Comparison of ENCODE assay signal across 20 mouse cellular contexts in genomic region chr11:11815737-11816136, GRCm38 (mm10). TPM values are rescaled to one million over a fixed set of nuclear protein-coding genes. Genes with fewer than 3 reads are reported as not detected.
DNase-seq lines count a peak whose midpoint lies in the region; ATAC-seq and TF ChIP-seq lines count a peak whose summit lies in the region.
"Had no signal": no experiment of that assay in that cellular context is flagged by ENCODE, and none has a peak within 500 bp of the region (broad histone marks: within the 10 kb centered on the region; RNA-seq: fewer than 3 reads in every experiment).

No protein-coding gene starts in this region.

- no peak for ATAC-seq in forebrain, embryonic 14.5 days
- ATAC-seq in hindbrain, postnatal 0 days, result no peak
- ATAC-seq in megakaryocyte-erythroid progenitor cell, adult 5-6 weeks (replicated peaks; ENCODE audit: low FRiP score, low TSS enrichment, poor library complexity, severe bottlenecking), result peak; percentile 72
- ATAC-seq: activated CD4-positive, CD25-positive, alpha-beta regulatory T cell, adult 4 months; lung, postnatal 0 days had no signal

- H3K36me3 ChIP-seq in forebrain, embryonic 10.5 days (replicated peaks), result no peaks in the 10 kb centered on the region
- no peaks in the 10 kb centered on the region for H3K36me3 ChIP-seq in forebrain, embryonic 14.5 days (ENCODE audit: control insufficient read depth, insufficient read depth, low read length)
- no peaks in the 10 kb centered on the region for H3K36me3 ChIP-seq in hindbrain, embryonic 10.5 days
- H3K36me3 ChIP-seq in hindbrain, postnatal 0 days (ENCODE audit: insufficient read depth, low read length), result no peaks in the 10 kb centered on the region
- H3K36me3 ChIP-seq: hindbrain, embryonic 12.5 days; limb, embryonic 13.5 days; neural tube, embryonic 13.5 days had no signal

- no peaks in the 10 kb centered on the region for H3K9me3 ChIP-seq in forebrain, embryonic 10.5 days
- H3K9me3 ChIP-seq in forebrain, embryonic 14.5 days (replicated peaks; ENCODE audit: control insufficient read depth, low read length), result no peaks in the 10 kb centered on the region
- H3K9me3 ChIP-seq in hindbrain, embryonic 10.5 days, result no peaks in the 10 kb centered on the region
- no peaks in the 10 kb centered on the region for H3K9me3 ChIP-seq in hindbrain, postnatal 0 days (ENCODE audit: low read length)
- H3K9me3 ChIP-seq: hindbrain, embryonic 12.5 days; limb, embryonic 13.5 days; megakaryocyte, embryonic 14.5 days; neural tube, embryonic 13.5 days had no signal

- peaks cover 25% of the 10 kb centered on the region for H3K4me1 ChIP-seq in forebrain, embryonic 10.5 days
- no peaks in the 10 kb centered on the region for H3K4me1 ChIP-seq in forebrain, embryonic 14.5 days (ENCODE audit: control insufficient read depth, insufficient read depth, low read length)
- peaks cover 24% of the 10 kb centered on the region for H3K4me1 ChIP-seq in hindbrain, embryonic 10.5 days (replicated peaks)
- no peaks in the 10 kb centered on the region for H3K4me1 ChIP-seq in hindbrain, postnatal 0 days (ENCODE audit: insufficient read depth, low read length)

- 0 out of 2 replicates have a peak, but pooled peaks cover 3% of the 10 kb centered on the region for H3K27me3 ChIP-seq in forebrain, embryonic 10.5 days (ENCODE audit: poor library complexity, severe bottlenecking)
- no peaks in the 10 kb centered on the region for H3K27me3 ChIP-seq in forebrain, embryonic 14.5 days (replicated peaks; ENCODE audit: control insufficient read depth, insufficient read depth, low read length)
- no peaks in the 10 kb centered on the region for H3K27me3 ChIP-seq in hindbrain, embryonic 10.5 days (ENCODE audit: insufficient read depth, poor library complexity, severe bottlenecking)
- H3K27me3 ChIP-seq in hindbrain, postnatal 0 days (ENCODE audit: insufficient read depth, low read length), result no peaks in the 10 kb centered on the region
- H3K27me3 ChIP-seq: CH12.LX; hindbrain, embryonic 12.5 days; limb, embryonic 13.5 days; neural tube, embryonic 13.5 days had no signal

- 72% methylated on average over 3 of the region's 3 CpGs for WGBS in forebrain, embryonic 10.5 days
- 60% methylated on average over 3 of the region's 3 CpGs for WGBS in forebrain, embryonic 14.5 days
- WGBS in hindbrain, embryonic 10.5 days, result 73% methylated on average over 3 of the region's 3 CpGs
- 70% methylated on average over 3 of the region's 3 CpGs for whole genome bisulfite sequencing in hindbrain, postnatal 0 days

- no peak for DNase-seq in forebrain, embryonic 10.5 days (ENCODE audit: extremely low spot score, low spot score)
- DNase-seq in forebrain, embryonic 14.5 days (ENCODE audit: low spot score), result no peak
- no peak for DNase-seq in hindbrain, embryonic 10.5 days (ENCODE audit: low spot score)
- no peak for DNase-seq in hindbrain, postnatal 0 days (ENCODE audit: low spot score)
- peak; percentile 84 for DNase-seq in liver
- no peak for DNase-seq in B cell, adult 2 months
- no peak for DNase-seq in thymus, postnatal 25 days
- DNase-seq: adrenal gland, postnatal 25 days; cerebellum, postnatal 10 days; embryo, embryonic 11 days; gastrocnemius, postnatal 10 days; kidney, adult 11 months had no signal

- H3K4me3 ChIP-seq in forebrain, embryonic 10.5 days, result no peak overlapping the region
- H3K4me3 ChIP-seq in forebrain, embryonic 14.5 days (ENCODE audit: low read depth, low read length), result no peak overlapping the region
- H3K4me3 ChIP-seq in hindbrain, embryonic 10.5 days, result no peak overlapping the region
- H3K4me3 ChIP-seq in hindbrain, postnatal 0 days (ENCODE audit: low read length), result no peak overlapping the region
- H3K4me3 ChIP-seq: hindbrain, embryonic 12.5 days; limb, embryonic 13.5 days; megakaryocyte, embryonic 14.5 days; neural tube, embryonic 13.5 days had no signal

- H3K9ac ChIP-seq in forebrain, embryonic 14.5 days (ENCODE audit: low read length), result no peak overlapping the region
- H3K9ac ChIP-seq in hindbrain, postnatal 0 days (replicated peaks; ENCODE audit: low read length), result no peak overlapping the region
- H3K9ac ChIP-seq: hindbrain, embryonic 12.5 days; limb, embryonic 13.5 days; neural tube, embryonic 13.5 days had no signal

- no peak overlapping the region for H3K4me2 ChIP-seq in forebrain, embryonic 14.5 days (ENCODE audit: low read length)
- H3K4me2 ChIP-seq in hindbrain, postnatal 0 days (ENCODE audit: low read depth, low read length), result no peak overlapping the region
- H3K4me2 ChIP-seq: hindbrain, embryonic 12.5 days; limb, embryonic 13.5 days; neural tube, embryonic 13.5 days had no signal

- TF ChIP-seq CTCF in hindbrain, postnatal 0 days (IDR thresholded peaks at IDR 0.05; ENCODE audit: low read depth), result no peak

- peak overlapping the region; percentile 51 for H3K27ac ChIP-seq in forebrain, embryonic 10.5 days
- no peak overlapping the region for H3K27ac ChIP-seq in forebrain, embryonic 14.5 days (ENCODE audit: low read depth, low read length)
- H3K27ac ChIP-seq in hindbrain, embryonic 10.5 days, result peak overlapping the region; percentile 53
- H3K27ac ChIP-seq in hindbrain, postnatal 0 days, result no peak overlapping the region
- H3K27ac ChIP-seq: hindbrain, embryonic 12.5 days; limb, embryonic 13.5 days; neural tube, embryonic 13.5 days had no signal

RNA-seq across cellular contexts. Expression of gene Fignl1, which starts 7.0 kb away (rescaled TPM):
- 101 and 114 TPM in 2 replicates for polyA plus RNA-seq in forebrain, embryonic 10.5 days (2016; fragmentation: Nextera tagmentation; extraction: Ambion mirVana)
- polyA plus RNA-seq in forebrain, embryonic 14.5 days (2014; fragmentation: Nextera tagmentation; extraction: Ambion mirVana), result 38.2 and 40.2 TPM in 2 replicates
- polyA plus RNA-seq in hindbrain, embryonic 10.5 days (2016; fragmentation: Nextera tagmentation; extraction: Ambion mirVana), result 67.8 and 105 TPM in 2 replicates
- 10.7 and 11.3 TPM in 2 replicates for total RNA-seq in hindbrain, postnatal 0 days (2014; rRNA removed)
- 7.0 and 8.8 TPM in 2 replicates for polyA plus RNA-seq in hindbrain, postnatal 0 days (2015; fragmentation: Nextera tagmentation; extraction: Ambion mirVana)
- total RNA-seq in megakaryocyte-erythroid progenitor cell, adult 5-6 weeks (2014; fragmentation: Nextera tagmentation), result 59.5 and 80.1 TPM in 2 replicates
- 89.0 and 110 TPM in 2 replicates for total RNA-seq in megakaryocyte-erythroid progenitor cell, adult 5-6 weeks (2017)

Comparison
In these comparisons a context has a peak if more than half of its experiments do, and no peak if none do; other contexts are left out.
1. H3K27ac ChIP-seq: peak in forebrain, embryonic 10.5 days (single experiment) and hindbrain, embryonic 10.5 days (single experiment); none in forebrain, embryonic 14.5 days (single experiment) and hindbrain, postnatal 0 days (single experiment).